Mouse (Mus musculus): ENCODE results near the gene Cgnl1. TPM values are rescaled to one million over a fixed set of nuclear protein-coding genes. Genes with fewer than 3 reads are reported as not detected.

Cgnl1 gene
- polyA plus RNA-seq, 1 experiment from 2014 or later: 9.2 TPM

- H3K27ac ChIP-seq: no peak overlapping the region
- H3K36me3 ChIP-seq: peaks cover 3% of the 10 kb centered on the region; the same call in 1 of the 2 replicates
- H3K4me3 ChIP-seq (replicated peaks): no peak overlapping the region
- H3K9ac ChIP-seq (replicated peaks): no peak overlapping the region
- H3K27me3 ChIP-seq: 0 out of 2 replicates have a peak, but pooled peaks cover 4% of the 10 kb centered on the region
- H3K9me3 ChIP-seq: no peaks in the 10 kb centered on the region
- ATAC-seq (ENCODE audit: insufficient number of reproducible peaks, insufficient read depth, low FRiP score, low TSS enrichment, low read depth): no peak
- 86% methylated on average over 4 of the region's 4 CpGs for WGBS
- no peak overlapping the region for H3K4me2 ChIP-seq
- H3K4me1 ChIP-seq (replicated peaks): no peaks in the 10 kb centered on the region
Observed at GRCm38 (mm10) chr9:71643611-71644010, 127.8 kb downstream of the Cgnl1 start.

GRCm38 (mm10) chr9:71642270-71642669 lies 129.1 kb downstream of the Cgnl1 start:
- 90% methylated on average over 3 of the region's 3 CpGs for WGBS

GRCm38 (mm10) chr9:71640361-71640927 lies 131.0 kb downstream of the Cgnl1 start:
- Histone ChIP-seq H3K9ac (replicated peaks) (no peak overlapping the region), H3K27ac (no peak overlapping the region), H3K36me3 (peaks cover 3% of the 10 kb centered on the region; the same call in 1 of the 2 replicates), H3K27me3 (no peaks in the 10 kb centered on the region), H3K4me3 (replicated peaks) (no peak overlapping the region), H3K9me3 (no peaks in the 10 kb centered on the region), H3K4me2 (no peak overlapping the region), H3K4me1 (replicated peaks) (peaks cover 16% of the 10 kb centered on the region)
- no peak for ATAC-seq (ENCODE audit: insufficient number of reproducible peaks, insufficient read depth, low FRiP score, low TSS enrichment, low read depth)
- 85% methylated on average over 4 of the region's 4 CpGs for WGBS

More at GRCm38 (mm10) chr9:71642270-71642669, 129.1 kb downstream of the Cgnl1 start:
- Histone ChIP-seq H3K4me3 (replicated peaks) (no peak overlapping the region), H3K36me3 (peaks cover 3% of the 10 kb centered on the region; the same call in 1 of the 2 replicates), H3K4me1 (replicated peaks) (0 out of 2 replicates have a peak, but pooled peaks cover under 1% of the 10 kb centered on the region), H3K4me2 (no peak overlapping the region), H3K9me3 (no peaks in the 10 kb centered on the region), H3K9ac (replicated peaks) (no peak overlapping the region), H3K27ac (no peak overlapping the region), H3K27me3 (no peaks in the 10 kb centered on the region)
- no peak for ATAC-seq (ENCODE audit: insufficient number of reproducible peaks, insufficient read depth, low FRiP score, low TSS enrichment, low read depth)

- Histone ChIP-seq H3K9me3 (peaks cover 4% of the 10 kb centered on the region), H3K9ac (replicated peaks) (no peak overlapping the region), H3K4me1 (replicated peaks) (peaks cover 18% of the 10 kb centered on the region), H3K27ac (no peak overlapping the region), H3K4me2 (no peak overlapping the region), H3K36me3 (peaks cover 3% of the 10 kb centered on the region; the same call in 1 of the 2 replicates), H3K27me3 (no peaks in the 10 kb centered on the region), H3K4me3 (replicated peaks) (no peak overlapping the region)
- ATAC-seq (ENCODE audit: insufficient number of reproducible peaks, insufficient read depth, low FRiP score, low TSS enrichment, low read depth): no peak
- WGBS: 79% methylated on average over 11 of the region's 11 CpGs
Observed at GRCm38 (mm10) chr9:71638198-71638597, 133.2 kb downstream of the Cgnl1 start.

- Histone ChIP-seq H3K27me3 (no peaks in the 10 kb centered on the region), H3K4me3 (replicated peaks) (no peak overlapping the region), H3K4me2 (no peak overlapping the region), H3K9ac (replicated peaks) (no peak overlapping the region), H3K36me3 (peaks cover 8% of the 10 kb centered on the region; the same call in 1 of the 2 replicates), H3K27ac (no peak overlapping the region), H3K9me3 (peaks cover 4% of the 10 kb centered on the region), H3K4me1 (replicated peaks) (peaks cover 18% of the 10 kb centered on the region)
- WGBS: 97% methylated on average over 1 of the region's 1 CpGs
- ATAC-seq (ENCODE audit: insufficient number of reproducible peaks, insufficient read depth, low FRiP score, low TSS enrichment, low read depth): no peak
Observed at GRCm38 (mm10) chr9:71636854-71637253, 134.5 kb downstream of the Cgnl1 start.

GRCm38 (mm10) chr9:71635627-71636026 lies 135.8 kb downstream of the Cgnl1 start:
- ATAC-seq (ENCODE audit: insufficient number of reproducible peaks, insufficient read depth, low FRiP score, low TSS enrichment, low read depth): no peak
- Histone ChIP-seq H3K27me3 (no peaks in the 10 kb centered on the region), H3K27ac (no peak overlapping the region), H3K9me3 (peaks cover 4% of the 10 kb centered on the region), H3K4me1 (replicated peaks) (peaks cover 18% of the 10 kb centered on the region), H3K36me3 (peaks cover 15% of the 10 kb centered on the region; the same call in 1 of the 2 replicates), H3K4me2 (no peak overlapping the region), H3K4me3 (replicated peaks) (no peak overlapping the region), H3K9ac (replicated peaks) (no peak overlapping the region)
- 58% methylated on average over 1 of the region's 1 CpGs for WGBS

- peaks cover 4% of the 10 kb centered on the region for H3K9me3 ChIP-seq
- no peak for ATAC-seq (ENCODE audit: insufficient number of reproducible peaks, insufficient read depth, low FRiP score, low TSS enrichment, low read depth)
- H3K4me3 ChIP-seq (replicated peaks): no peak overlapping the region
- peaks cover 18% of the 10 kb centered on the region for H3K4me1 ChIP-seq (replicated peaks)
- no peaks in the 10 kb centered on the region for H3K27me3 ChIP-seq
- no peak overlapping the region for H3K27ac ChIP-seq
- H3K9ac ChIP-seq (replicated peaks): no peak overlapping the region
- no peak overlapping the region for H3K4me2 ChIP-seq
- 85% methylated on average over 2 of the region's 2 CpGs for WGBS
- peaks cover 19% of the 10 kb centered on the region; the same call in 1 of the 2 replicates for H3K36me3 ChIP-seq
Observed at GRCm38 (mm10) chr9:71634916-71635315, 136.5 kb downstream of the Cgnl1 start.

GRCm38 (mm10) chr9:71628921-71629320 lies 142.5 kb downstream of the Cgnl1 start:
- Histone ChIP-seq H3K27ac (no peak overlapping the region), H3K9me3 (peaks cover 3% of the 10 kb centered on the region), H3K27me3 (no peaks in the 10 kb centered on the region), H3K9ac (replicated peaks) (no peak overlapping the region), H3K36me3 (peaks cover 23% of the 10 kb centered on the region; the same call in 1 of the 2 replicates), H3K4me3 (replicated peaks) (no peak overlapping the region), H3K4me1 (replicated peaks) (0 out of 2 replicates have a peak, but pooled peaks cover 4% of the 10 kb centered on the region), H3K4me2 (no peak overlapping the region)
- 87% methylated on average over 6 of the region's 6 CpGs for WGBS
- ATAC-seq (ENCODE audit: insufficient number of reproducible peaks, insufficient read depth, low FRiP score, low TSS enrichment, low read depth): no peak

- H3K9ac ChIP-seq (replicated peaks): no peak overlapping the region
- H3K9me3 ChIP-seq: no peaks in the 10 kb centered on the region
- no peak overlapping the region for H3K4me3 ChIP-seq (replicated peaks)
- no peaks in the 10 kb centered on the region for H3K27me3 ChIP-seq
- no peak overlapping the region for H3K4me2 ChIP-seq
- no peak for ATAC-seq (ENCODE audit: insufficient number of reproducible peaks, insufficient read depth, low FRiP score, low TSS enrichment, low read depth)
- WGBS: 81% methylated on average over 6 of the region's 6 CpGs
- peaks cover 7% of the 10 kb centered on the region; the same call in 1 of the 2 replicates for H3K4me1 ChIP-seq (replicated peaks)
- no peak overlapping the region for H3K27ac ChIP-seq
- H3K36me3 ChIP-seq: peaks cover 23% of the 10 kb centered on the region; the same call in 1 of the 2 replicates
Observed at GRCm38 (mm10) chr9:71628286-71628685, 143.1 kb downstream of the Cgnl1 start.

- Histone ChIP-seq H3K9me3 (no peaks in the 10 kb centered on the region), H3K9ac (replicated peaks) (no peak overlapping the region), H3K4me3 (replicated peaks) (no peak overlapping the region), H3K36me3 (peaks cover 11% of the 10 kb centered on the region; the same call in 1 of the 2 replicates), H3K27me3 (no peaks in the 10 kb centered on the region), H3K4me1 (replicated peaks) (peaks cover 8% of the 10 kb centered on the region; the same call in 1 of the 2 replicates), H3K4me2 (no peak overlapping the region), H3K27ac (no peak overlapping the region)
- no peak for ATAC-seq (ENCODE audit: insufficient number of reproducible peaks, insufficient read depth, low FRiP score, low TSS enrichment, low read depth)
- WGBS: 88% methylated on average over 6 of the region's 6 CpGs
Observed at GRCm38 (mm10) chr9:71625961-71626360, 145.4 kb downstream of the Cgnl1 start.

- H3K4me2 ChIP-seq: no peak overlapping the region
- no peak overlapping the region for H3K9ac ChIP-seq (replicated peaks)
- WGBS: 50% methylated on average over 10 of the region's 10 CpGs
- no peak for ATAC-seq (ENCODE audit: insufficient number of reproducible peaks, insufficient read depth, low FRiP score, low TSS enrichment, low read depth)
- H3K4me1 ChIP-seq (replicated peaks): peaks cover 8% of the 10 kb centered on the region; the same call in 1 of the 2 replicates
- H3K36me3 ChIP-seq: peaks cover 4% of the 10 kb centered on the region; the same call in 1 of the 2 replicates
- no peaks in the 10 kb centered on the region for H3K27me3 ChIP-seq
- H3K27ac ChIP-seq: no peak overlapping the region
- H3K4me3 ChIP-seq (replicated peaks): no peak overlapping the region
- H3K9me3 ChIP-seq: no peaks in the 10 kb centered on the region
Observed at GRCm38 (mm10) chr9:71624793-71625495, 146.5 kb downstream of the Cgnl1 start.

Measured in limb, embryonic 12.5 days (tissue).